Mouse (Mus musculus) embryo, embryonic 10.5 days (tissue): ENCODE results near the gene Coq8b.
A peak's percentile ranks its signal among the peaks of the same experiment; 100 is the strongest.

ENCODE experiments used
- DNase-seq: peaks from one replicate; pipeline ENCODE4 v3.0.0-alpha.2; 2015; ENCODE audit warnings: low spot score

Coq8b gene

DNA sequence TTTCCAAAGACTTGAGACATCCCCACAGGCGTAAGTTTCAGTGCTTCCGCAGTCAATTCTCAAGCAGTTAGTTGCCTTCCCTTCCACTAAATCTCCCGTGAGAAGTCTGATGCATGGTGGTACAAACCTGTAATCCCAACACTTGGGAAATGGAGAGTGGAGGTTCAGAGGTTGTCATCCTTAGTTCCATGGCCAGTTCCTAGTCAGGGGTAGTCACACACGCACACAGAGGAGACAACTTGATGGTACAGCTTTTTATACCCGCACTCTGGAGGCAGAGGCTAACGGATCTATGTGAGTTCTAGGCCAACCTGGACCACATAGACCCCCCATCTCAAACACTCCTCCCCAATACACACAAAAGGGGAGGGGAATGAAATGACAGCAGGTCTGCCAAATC is 4.0 kb upstream of the Coq8b start:
- DNase-seq: no peak

DNA sequence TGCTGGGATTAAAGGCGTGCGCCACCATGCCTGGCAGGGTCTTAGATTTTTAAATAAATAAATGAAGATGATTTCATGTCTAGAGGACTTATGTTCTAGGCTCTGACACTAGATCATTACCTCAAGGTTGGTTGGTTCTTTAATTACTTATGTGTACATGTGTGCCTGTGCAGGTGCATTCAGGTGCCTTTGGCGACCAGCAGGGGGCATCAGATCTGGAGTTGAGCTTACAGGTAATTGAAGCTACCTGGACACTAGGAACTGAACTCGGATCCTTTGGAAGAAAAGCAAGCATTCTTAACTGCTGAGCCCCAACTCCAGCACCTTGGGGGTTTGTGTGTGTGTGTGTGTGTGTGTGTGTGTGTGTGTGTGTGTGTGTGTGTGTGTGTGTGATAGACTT is 2.0 kb upstream of the Coq8b start:
- DNase-seq: no peak

GRCm38 (mm10) chr7:27231693-27232331 is 1.0 kb upstream of the Coq8b start:
- no peak for DNase-seq

DNA sequence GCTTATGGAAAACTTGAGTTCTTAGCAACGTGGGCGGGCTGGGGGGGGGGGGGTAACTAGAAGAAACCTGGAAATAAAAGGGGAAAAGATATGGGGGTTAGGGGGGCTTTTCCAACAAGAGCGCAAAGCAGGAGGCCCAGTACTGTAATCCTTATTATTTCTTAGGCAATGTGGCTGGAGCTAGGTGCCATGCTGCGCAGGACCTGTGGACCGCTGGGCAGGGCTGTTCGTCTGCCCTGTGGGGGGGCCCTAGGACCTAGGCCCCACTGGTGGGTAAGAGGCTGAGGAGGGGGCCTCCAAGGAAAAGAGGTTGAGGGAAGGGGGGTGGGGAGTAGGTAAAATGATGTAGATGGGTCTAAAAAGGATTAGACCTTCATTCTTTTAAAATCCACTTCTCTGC is 477 bp downstream of the Coq8b start:
- no peak for DNase-seq

- DNase-seq: no peak
These were observed 2.9 kb downstream of the Coq8b start for GRCm38 (mm10) chr7:27235726-27236125.

GRCm38 (mm10) chr7:27237527-27237926 is 4.7 kb downstream of the Coq8b start:
- no peak for DNase-seq

DNA sequence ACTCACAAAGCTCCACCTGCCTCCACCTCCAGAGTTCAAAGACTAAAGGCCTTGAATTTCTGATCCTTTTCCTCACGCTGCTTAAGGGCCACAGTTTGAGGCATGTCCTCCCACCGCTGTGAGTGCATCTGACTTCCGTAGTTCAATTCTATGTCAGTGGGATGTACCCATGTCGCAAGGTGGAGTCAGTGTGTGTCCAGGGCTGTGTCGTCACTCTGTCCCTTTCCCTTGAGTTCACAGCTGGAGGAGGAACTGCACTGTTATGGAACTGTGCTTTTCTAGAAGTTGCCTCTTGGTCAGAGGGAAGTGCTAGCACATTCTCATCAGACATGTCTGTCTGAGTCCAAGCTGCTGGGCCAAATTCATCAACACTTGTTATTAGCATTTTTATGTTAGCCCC is 5.7 kb downstream of the Coq8b start:
- no peak for DNase-seq

GRCm38 (mm10) chr7:27243211-27243610 is 10.4 kb downstream of the Coq8b start:
- no peak for DNase-seq

DNA sequence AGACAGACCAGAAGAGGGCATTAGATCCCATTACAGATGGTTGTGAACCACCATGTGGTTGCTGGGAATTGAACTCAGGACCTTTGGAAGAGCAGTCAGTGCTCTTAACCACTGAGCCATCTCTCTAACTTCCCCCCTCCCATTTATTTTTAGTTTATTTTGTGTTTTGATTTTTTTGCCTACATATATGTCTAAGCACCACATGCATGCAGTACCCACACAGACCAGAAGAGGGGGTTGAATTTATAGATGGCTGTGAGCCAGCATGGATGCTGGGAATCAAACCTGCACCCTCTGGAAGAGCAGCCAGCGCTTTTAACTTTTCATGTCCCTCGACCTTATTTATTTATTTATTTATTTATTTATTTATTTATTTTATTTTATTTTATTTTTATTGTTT is 11.3 kb downstream of the Coq8b start:
- DNase-seq: peak; percentile 54

DNA sequence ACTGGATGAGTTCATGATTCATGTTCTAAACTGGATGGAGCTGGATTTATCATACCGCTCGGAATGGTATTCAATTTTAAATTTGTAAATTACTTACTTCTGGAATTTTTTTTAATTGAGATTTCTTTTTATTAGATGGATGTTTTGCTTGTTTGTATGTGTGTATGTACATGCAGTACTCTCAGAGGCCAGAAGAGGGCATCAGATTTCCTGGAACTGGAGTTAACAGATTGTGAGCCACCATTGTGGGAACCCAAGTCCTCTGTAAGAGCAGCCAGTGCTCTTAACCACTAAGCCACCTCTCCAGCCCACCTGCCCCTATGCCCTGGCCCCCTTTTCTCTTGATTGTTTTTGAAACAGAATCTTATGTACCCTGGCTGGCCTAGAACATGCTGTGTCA is 16.3 kb downstream of the Coq8b start:
- DNase-seq: peak; percentile 58

- no peak for DNase-seq
These were observed 17.1 kb downstream of the Coq8b start for GRCm38 (mm10) chr7:27249928-27250327.

GRCm38 (mm10) chr7:27251946-27252345 is 19.1 kb downstream of the Coq8b start:
- no peak for DNase-seq

DNA sequence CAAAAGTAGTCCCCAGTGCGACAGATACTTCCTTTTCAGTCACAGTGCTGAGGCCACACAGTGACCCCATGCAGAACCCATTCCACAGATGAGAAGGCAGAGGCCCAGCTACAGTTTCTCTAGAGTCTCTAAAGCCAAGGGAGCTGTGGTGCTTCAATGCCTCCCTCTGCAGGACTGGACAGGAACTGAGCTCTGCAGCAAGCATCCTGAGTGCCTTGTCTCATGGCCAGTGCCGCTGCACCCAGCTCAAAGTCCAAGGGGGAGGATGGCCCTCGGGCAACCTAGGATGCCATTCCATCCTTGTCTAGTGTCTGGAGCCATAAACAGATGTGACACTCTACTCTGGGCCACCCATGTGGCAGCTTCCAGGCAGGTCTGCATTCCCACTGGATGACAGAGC is 22.9 kb downstream of the Coq8b start:
- DNase-seq: peak; percentile 24

DNA sequence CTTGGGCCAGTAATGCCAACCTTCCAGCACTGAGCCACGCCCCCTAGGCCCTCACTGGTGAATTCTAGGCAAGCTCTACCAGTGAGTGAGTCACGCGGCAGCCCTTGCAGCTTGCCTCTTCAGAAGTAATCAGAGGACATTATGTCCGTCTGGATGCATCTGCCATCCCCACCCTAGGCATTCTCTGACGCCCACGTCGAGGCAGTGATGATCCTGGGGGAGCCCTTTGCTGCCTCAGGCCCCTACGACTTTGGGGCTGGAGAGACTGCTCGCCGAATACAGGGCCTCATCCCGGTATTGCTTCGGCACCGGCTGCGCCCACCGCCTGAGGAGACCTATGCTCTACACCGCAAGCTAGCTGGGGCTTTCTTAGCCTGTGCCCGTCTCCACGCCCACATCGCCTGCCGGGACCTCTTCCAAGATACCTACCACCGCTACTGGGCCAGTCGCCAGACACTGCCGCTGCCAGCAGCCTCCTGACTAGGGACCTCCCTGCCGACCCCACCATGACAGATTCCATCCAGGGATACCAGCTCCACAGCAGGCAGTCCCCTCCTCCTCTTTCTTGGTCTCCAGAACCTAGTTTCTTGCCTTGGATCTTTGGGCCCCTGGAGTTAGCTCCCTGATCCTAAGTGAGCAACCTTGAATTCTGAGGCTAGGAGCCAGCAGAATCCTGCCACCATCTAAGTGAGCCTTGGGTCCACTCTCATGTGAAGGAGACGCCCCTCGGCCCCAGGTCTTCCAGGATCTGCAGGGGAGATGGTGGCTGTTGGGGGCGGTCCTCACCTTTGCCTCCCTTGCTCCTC is 24.4 kb downstream of the Coq8b start:
- DNase-seq: peak; percentile 56

GRCm38 (mm10) chr7:27257852-27258204 is 25.0 kb downstream of the Coq8b start:
- peak; percentile 43 for DNase-seq

- peak; percentile 97 for DNase-seq
These were observed 25.5 kb downstream of the Coq8b start, which contains the start of gene Numbl for GRCm38 (mm10) chr7:27258205-27258899. Gene Numbl (plus strand): TSS chr7:27258433.

DNA sequence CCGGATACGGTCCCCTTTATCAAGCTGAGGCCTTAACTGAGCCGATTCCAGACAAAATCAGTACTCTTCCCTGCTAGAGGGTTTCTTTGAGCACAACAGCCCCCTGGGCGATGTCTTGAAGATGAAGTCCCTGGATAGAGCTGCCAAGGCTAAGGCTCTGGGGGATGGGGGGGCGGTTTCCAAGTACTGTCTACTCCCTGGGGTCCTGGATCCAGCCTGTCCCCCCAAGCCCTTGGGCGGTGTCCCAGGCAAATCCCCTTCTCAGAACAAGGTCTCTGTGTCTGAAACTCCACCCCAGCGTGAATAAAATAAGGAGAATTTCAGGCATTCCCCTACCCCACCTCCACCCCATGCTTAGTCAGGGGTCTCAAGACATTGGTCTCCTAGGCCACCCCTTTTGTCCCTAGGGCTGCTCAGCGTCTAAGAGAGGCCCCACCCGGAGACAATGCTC is 26.5 kb downstream of the Coq8b start:
- peak; percentile 56 for DNase-seq

- DNase-seq: no peak
These were observed 26.9 kb downstream of the Coq8b start for GRCm38 (mm10) chr7:27259771-27260170.

GRCm38 (mm10) chr7:27260856-27261255 is 28.0 kb downstream of the Coq8b start:
- DNase-seq: no peak

DNA sequence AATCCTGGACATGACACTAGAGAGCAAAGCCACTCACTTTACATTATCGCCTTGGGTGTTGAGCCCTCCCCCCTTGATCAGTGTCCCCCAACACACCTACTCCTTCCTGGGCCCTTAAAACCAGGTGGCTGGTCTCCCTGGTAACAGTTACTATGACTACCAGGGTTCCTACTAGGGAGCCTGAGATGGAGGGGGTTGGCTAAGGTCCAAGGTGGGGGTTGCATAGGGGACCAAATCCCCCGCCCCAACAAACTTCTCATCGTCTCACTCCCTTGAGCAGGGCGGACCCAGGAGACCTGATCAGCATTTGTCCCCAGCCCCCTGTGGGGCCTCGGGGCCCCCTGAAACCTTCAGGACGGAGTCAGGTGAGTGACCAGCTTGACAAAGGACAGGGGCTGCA is 29.1 kb downstream of the Coq8b start:
- DNase-seq: no peak

GRCm38 (mm10) chr7:27264761-27265160 is 31.9 kb downstream of the Coq8b start:
- DNase-seq: no peak

DNA sequence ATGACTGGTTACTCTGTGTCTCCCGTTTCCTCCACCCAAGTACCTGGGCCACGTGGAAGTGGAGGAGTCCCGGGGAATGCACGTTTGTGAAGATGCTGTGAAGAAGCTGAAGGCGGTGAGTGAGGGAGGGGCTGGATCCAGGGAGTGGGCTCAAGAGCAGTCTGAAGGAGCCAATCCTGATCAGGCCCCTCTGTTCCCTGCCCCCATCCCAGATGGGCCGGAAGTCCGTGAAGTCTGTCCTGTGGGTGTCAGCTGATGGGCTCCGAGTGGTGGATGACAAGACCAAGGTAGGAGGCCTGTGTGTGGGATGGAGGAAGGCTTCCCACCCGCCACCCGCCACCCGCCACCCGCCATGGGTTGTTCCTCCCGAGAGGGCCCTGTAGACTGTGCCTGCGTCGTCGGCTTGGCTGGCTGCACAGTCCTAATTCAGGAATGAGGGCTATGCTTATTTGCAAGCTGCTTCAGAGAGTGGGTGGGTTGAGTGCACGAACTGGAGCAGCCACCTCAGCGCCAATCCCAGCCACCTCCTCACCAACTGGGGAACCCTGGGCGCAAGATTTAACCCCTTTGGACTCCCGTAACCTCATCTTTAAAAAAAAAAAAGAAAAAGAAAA is 33.8 kb downstream of the Coq8b start:
- no peak for DNase-seq

GRCm38 (mm10) chr7:27271423-27271822 is 38.6 kb downstream of the Coq8b start:
- DNase-seq: no peak
